Mouse (Mus musculus) cerebellum, adult 11-12 months (tissue): ENCODE data around the gene Ap1s3.
"Not testable (repeated sequence)": the region's sequence is repeated elsewhere in the genome, so short reads cannot be mapped to it uniquely, and the experiment has no call there.

Source experiments
- DNase-seq: peaks from one replicate; pipeline ENCODE4 v3.0.0; 2022

Ap1s3 gene

DNA sequence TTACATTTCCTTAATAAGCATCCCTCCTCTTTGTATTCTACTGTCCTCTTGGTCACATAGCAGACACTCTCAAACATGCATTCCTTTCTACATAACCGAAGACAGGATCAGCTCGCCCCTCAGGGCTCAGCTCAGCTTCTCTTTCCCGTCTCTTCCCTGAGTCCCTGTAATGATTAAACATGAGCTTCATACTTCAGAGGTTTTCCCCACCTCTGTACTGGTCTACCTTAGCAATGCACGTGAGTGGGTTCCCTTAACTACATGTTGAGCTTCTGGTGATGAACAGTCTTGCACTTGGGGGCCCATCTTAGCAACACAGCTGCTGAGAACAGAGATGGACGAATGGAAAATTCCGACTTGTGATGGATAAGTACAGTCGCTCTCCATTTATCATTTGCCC is 12.2 kb downstream of the Ap1s3 start:
- no peak for DNase-seq

DNA sequence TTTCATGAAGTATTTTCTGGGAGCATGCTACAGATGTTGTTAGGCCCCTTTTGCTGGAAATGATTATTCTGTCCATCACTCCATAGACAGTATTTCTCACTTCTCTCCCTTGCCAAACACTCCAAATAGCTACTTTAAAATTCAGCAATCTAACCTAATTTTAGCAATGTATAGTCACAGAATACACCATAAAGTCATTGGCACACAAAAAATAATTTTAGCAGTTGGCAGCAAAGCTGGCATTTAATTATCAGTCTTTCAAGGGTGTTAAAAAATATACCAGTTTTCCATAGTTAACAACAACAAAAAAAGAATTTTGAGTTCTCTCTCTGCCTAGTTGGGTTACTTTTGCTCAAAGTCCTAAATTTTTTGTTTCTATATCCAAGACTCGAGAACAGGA is 14.4 kb downstream of the Ap1s3 start:
- DNase-seq, result no peak

DNA sequence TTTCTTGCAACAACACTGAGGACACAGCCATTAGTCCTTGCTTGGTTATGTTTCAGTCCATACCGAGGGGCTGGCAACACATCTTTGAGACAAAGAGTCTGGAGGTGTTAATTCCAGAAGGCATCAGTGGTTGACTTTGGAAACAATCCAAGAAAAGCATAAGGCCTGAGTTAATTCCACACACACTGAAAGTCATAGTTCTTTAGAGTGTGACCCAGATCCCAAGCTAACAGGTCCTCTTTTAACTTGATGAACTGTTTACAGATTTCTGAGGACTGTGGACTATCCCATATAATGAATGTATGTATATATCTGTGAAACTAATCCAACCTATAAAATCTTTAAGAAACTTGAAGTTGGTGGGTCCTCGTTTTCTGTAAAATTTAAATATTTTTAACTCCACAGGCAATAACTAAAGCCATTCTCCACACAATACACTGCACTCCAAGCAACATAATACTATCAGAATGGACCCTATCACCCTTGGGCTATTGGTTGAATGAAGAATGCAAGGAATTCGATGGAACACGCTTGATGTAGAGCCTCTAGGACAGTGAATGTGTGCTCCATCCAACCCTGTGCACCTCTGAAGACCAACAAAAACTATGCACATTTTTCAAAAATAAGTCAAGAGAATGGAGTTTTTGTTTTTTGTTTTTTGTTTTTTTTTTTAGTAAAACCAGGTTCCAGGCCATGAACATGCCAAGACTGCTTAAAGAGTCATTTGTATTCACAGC is 15.8 kb downstream of the Ap1s3 start:
- no peak for DNase-seq

DNA sequence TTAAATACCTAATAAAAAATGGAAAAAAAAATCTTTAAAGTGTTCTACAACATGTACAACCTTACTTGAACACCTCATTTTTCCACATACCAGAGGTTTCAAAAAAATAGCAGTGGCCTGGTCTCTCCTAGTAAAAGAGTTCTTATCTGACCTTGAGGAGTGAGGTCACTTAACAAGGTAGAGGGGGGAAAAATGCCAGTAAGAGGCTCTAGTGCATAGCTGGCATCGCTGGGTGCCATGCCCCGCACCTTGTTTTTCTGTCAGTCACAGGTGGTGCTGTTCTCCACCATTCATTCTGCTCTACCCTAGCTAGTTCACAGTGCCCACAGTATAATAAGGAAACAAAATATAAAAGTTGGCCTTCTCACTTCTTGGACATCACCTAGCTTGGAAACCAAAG is 16.8 kb downstream of the Ap1s3 start:
- DNase-seq, result no peak

GRCm38 (mm10) chr1:79643411-79644110 is 28.2 kb downstream of the Ap1s3 start:
- DNase-seq, result no peak

GRCm38 (mm10) chr1:79642680-79643079 is 29.1 kb downstream of the Ap1s3 start:
- DNase-seq, result no peak

DNA sequence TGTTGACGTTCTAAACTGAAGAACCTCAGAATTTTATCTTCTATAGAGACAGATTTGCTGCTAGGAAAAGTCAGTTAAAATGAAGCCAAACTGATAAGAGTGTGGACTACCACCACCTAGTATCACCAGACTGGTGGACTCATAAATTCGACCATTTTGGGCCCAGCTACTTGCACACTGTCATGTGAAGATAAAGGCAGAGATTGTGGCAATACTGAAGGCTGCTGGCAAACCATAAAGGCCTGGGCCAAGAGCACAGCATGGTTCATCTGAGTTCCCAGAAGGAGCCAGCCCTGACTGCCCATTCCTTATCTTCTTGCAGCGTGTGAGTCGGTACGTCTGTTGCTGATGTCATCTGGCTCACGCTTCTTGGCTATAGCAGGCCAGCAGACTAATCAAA is 30.4 kb downstream of the Ap1s3 start:
- DNase-seq, result no peak

DNA sequence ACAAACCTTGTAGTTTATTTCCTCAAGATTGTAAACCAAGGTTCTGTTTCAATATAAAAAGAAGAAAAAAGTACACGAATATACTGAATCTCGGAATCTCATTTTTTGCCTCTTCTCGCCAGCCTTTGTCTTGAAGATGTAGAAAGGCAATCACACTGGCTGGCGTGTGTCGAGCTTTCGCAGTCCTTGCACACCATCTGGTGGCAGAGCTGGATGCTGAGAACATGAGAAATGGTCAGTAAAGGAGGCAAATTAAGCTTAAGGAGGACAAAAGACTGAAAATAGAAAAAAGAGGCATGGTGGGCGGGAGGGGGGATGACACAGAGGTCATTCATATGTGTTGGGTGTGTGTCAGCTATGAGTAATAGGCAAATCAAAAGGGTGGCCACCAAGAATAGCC is 31.6 kb downstream of the Ap1s3 start:
- DNase-seq, result peak; percentile 49

- no peak for DNase-seq
Measured at GRCm38 (mm10) chr1:79639683-79640082, 32.1 kb downstream of the Ap1s3 start.

DNA sequence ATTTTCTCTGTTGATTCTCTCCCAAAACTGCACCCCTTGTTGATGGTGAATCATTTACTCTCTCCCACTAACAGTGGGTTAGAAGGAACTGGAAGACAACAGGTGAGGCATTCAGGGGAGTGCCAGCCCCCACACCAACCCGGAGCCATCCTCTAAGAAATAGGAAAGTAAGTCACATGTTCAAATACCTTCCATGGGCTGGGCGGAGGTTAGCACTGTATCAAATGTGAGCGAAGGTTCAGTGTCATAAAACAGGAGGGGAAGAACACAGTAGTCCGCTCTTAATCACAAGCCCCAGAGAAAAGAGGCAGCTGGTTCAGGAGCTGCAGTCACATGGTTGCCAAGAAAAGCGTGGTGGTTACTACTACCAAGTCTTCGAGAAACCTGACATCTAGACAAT is 32.7 kb downstream of the Ap1s3 start:
- DNase-seq, result no peak

DNA sequence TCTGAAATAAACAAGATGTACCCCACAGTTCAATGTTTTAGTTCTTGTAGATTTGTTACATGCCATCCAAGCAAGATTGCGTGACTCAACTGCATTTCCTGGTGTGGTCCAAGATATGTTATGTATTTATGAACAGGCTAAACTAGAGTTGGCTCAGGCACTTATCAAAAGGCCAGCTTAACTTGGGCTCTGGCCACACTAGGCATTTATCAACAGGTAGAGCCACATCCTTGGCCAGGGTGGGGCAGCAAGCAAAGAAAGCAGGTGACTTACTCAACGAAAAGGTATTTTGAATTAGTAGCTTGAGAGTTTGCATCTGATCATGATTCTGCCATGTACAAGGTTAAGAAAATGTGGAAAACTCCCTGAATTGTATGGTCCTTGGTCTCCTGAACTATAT is 34.0 kb downstream of the Ap1s3 start:
- no peak for DNase-seq

DNA sequence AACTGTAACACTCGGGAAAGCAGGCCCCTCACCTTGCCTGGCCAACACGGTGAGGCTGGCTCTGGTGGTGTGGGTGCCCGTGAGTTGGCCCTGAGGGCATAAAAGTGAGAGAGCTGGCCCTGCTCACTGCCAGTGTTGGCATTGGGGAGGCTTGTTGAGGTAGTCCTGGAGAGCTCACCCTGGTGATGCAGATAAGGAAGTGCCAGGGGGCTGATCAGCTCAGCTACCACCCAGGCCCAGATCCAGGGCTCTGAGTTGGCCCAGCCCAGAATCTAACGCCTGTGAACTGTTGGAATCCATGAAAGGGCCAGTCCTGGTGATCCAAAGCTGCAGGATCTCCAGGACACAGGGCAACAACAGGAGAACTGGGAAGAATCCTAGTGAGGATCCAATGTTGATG is 40.3 kb downstream of the Ap1s3 start:
- DNase-seq, result no peak

- no peak for DNase-seq
Measured at GRCm38 (mm10) chr1:79629726-79630125, 42.0 kb downstream of the Ap1s3 start.

DNA sequence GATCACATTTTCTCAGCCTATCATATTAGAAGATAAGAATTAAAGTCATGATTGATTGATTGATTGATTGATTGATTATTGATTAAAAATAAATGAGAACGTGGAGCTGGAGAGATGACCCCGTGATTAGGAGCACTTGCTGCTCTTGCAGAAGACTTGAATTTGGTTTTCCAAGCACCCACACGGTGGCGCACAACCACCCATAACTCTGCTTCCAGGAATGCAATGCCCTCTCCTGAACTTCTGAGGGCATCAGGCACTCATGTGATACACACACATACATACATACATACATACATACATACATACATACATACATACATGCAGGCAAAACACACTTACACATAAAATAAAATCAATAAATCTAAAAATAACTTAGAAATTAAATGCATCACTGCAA is 45.6 kb downstream of the Ap1s3 start:
- DNase-seq, result no peak

GRCm38 (mm10) chr1:79619434-79619833 is 52.3 kb downstream of the Ap1s3 start:
- DNase-seq, result no peak

GRCm38 (mm10) chr1:79616492-79616891 is 55.3 kb downstream of the Ap1s3 start:
- no peak for DNase-seq

GRCm38 (mm10) chr1:79614456-79614855 is 57.3 kb downstream of the Ap1s3 start:
- no peak for DNase-seq

DNA sequence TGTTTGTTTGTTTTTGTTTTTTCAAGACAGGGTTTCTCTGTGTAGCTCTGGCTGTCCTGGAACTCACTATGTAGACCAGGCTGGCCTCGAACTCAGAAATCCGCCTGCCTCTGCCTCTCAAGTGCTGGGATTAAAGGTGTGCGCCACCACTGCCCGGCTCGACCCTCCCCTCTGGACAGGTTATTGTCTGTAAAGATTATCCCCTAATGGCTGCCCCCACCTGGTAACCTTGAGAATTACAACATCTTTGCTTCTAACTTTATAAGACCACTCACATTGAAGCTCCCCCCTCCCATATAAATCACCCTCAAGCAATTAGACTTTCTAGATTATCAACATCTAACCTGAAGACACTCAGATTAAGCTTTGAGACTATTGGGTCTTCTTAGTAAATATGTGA is 60.5 kb downstream of the Ap1s3 start:
- not testable (repeated sequence) for DNase-seq

DNA sequence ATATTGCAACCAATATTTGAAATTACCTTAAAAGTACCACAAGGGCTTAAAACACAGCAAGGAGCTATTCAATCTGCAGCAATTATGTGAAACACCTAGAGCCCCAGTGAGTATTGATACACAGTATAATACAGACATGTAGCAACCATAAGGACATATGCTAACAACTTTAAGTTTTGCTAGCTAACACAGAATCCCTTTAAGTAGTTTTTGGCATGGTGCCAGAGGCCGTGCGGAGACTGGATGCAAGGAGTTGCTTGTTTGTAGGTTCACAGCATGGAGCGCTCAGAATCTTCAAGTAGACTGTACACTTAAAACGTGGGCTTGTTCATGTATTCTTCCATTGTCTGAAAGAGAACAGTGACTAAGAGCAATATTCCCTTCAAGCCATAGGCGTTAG is 62.9 kb downstream of the Ap1s3 start:
- not testable (repeated sequence) for DNase-seq

- DNase-seq, result no peak
Measured at GRCm38 (mm10) chr1:79602500-79602899, 69.3 kb downstream of the Ap1s3 start.

DNA sequence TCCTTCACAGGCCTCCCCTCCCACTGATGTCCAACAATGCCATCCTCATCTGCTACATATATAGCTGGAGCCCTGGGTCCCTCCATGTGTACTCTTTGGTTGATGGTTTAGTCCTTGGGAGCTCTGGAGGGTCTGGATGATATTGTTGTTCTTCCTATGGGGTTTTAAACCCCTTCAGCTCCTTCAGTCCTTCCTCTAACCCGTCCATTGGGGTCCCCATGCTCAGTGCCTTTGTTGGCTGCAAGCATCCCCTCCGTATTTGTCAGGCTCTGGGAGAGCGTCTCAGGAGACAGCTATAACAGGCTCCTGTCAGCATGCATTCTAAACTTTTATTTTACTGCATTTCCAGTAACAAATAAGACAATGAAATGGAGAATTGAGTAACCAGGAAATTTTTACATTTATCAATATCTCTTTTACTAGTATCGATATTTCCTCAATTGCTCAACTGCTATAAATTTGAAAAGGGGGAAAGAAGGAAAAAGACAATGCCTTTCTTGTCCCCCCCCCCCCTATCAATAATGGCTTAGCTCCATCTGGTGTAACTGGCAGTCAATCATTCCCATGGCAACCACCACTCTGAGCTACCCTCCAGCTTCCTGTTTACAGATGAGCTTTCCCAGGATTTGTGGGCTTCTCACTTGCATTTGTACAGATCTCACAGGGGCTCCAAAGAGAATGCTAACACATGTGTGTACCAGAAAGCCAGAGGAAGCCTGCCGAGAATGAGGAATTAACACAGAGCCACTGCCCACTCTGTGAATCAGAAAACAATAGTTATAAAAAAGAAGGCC is 73.2 kb downstream of the Ap1s3 start:
- no peak for DNase-seq

DNA sequence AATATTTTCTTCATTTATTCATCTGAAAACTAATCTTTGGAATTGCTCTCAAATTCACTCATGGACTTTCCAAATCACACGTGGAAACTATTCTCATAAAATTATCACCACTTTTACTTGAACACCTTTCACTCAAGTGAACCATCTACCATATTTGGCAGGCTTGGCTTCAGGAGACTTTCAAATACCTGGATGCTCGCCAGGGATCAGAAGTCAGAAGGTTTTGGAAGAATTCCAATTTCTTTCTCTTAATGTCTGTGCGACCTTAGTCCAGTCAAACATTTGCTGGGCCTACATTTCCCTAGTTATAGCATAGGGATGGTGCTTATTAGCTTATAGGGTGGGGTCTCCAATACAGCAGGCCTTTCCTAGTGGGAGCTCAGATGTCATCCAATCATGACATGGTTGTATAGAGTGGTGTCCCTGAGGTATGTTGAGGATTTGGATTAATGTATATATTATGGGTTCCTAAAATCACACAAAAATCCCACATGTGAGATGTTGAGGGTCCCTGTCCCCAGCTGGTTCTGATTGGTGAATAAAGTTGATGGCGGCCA is 79.0 kb downstream of the Ap1s3 start:
- no peak for DNase-seq

GRCm38 (mm10) chr1:79591091-79591490 is 80.7 kb downstream of the Ap1s3 start:
- no peak for DNase-seq
